Mouse (Mus musculus): Measurements from ENCODE around the gene Faap100.

The Faap100 gene

GRCm38 (mm10) chr11:120320156-120320555 lies 58.4 kb downstream of the Faap100 start:
- 97% methylated on average over 10 of the region's 10 CpGs for WGBS

GRCm38 (mm10) chr11:120319310-120319709 lies 59.3 kb downstream of the Faap100 start:
- WGBS, result 91% methylated on average over 5 of the region's 5 CpGs

Measured in cerebral cortex, adult 2 months (tissue).